Mouse (Mus musculus) limb, embryonic 14.5 days (tissue): ENCODE results near the gene Mycl. TPM values are rescaled to one million over a fixed set of nuclear protein-coding genes. Genes with fewer than 3 reads are reported as not detected.

ENCODE experiments used
- ATAC-seq: fragments of 200-750 bp; cut with Nextera tagmentation; 2 replicates; pipeline ENCODE4 v1.8.0; 2017; ENCODE audit warnings: low read depth, moderate number of reproducible peaks, moderate TSS enrichment; ENCODE audit not compliant: low FRiP score
- DNase-seq: peaks from one replicate; pipeline ENCODE4 v3.0.0-alpha.2; 2015; ENCODE audit warnings: low spot score
- H3K27ac ChIP-seq: fragments of 300-500 bp; sonication (generic); replicated peaks from 2 replicates; pipeline ENCODE4 v1.5.1; 2014; ENCODE audit warnings: low read depth, mild to moderate bottlenecking, low read length, moderate library complexity, mixed read lengths
- H3K27me3 ChIP-seq: fragments of 300-500 bp; sonication (generic); 2 replicates; pipeline ENCODE4 v1.6.1; 2014; ENCODE audit warnings: low read length, mixed read lengths; ENCODE audit not compliant: control insufficient read depth, insufficient read depth
- H3K36me3 ChIP-seq: fragments of 300-500 bp; sonication (generic); 2 replicates; pipeline ENCODE4 v1.6.1; 2014; ENCODE audit warnings: mild to moderate bottlenecking, low read length, moderate library complexity, mixed read lengths; ENCODE audit not compliant: control insufficient read depth, insufficient read depth
- H3K4me1 ChIP-seq: fragments of 300-500 bp; sonication (generic); 2 replicates; pipeline ENCODE4 v1.6.1; 2014; ENCODE audit warnings: antibody characterized with exemption, low read length, mixed read lengths; ENCODE audit not compliant: control insufficient read depth, insufficient read depth
- H3K4me2 ChIP-seq: fragments of 300-500 bp; sonication (generic); replicated peaks from 2 replicates; pipeline ENCODE4 v1.6.1; 2014; ENCODE audit warnings: low read depth, mild to moderate bottlenecking, low read length, moderate library complexity; ENCODE audit not compliant: severe bottlenecking
- H3K4me3 ChIP-seq: fragments of 300-500 bp; sonication (generic); replicated peaks from 2 replicates; pipeline ENCODE4 v1.5.1; 2014; ENCODE audit warnings: low read length
- H3K9ac ChIP-seq: fragments of 300-500 bp; sonication (generic); 2 replicates; pipeline ENCODE4 v1.6.1; 2014; ENCODE audit warnings: mild to moderate bottlenecking, low read depth, low read length, moderate library complexity; ENCODE audit not compliant: severe bottlenecking
- H3K9me3 ChIP-seq: fragments of 300-500 bp; sonication (generic); 2 replicates; pipeline ENCODE4 v1.6.1; 2016; ENCODE audit warnings: low read length; ENCODE audit not compliant: control insufficient read depth
- POLR2A ChIP-seq: fragments of 200-500 bp; IDR thresholded peaks from 2 replicates; pipeline ENCODE4 v1.8.0; 2012; ENCODE audit warnings: inconsistent platforms, mild to moderate bottlenecking, moderate library complexity, borderline replicate concordance; ENCODE audit not compliant: insufficient read depth, insufficient read length; ENCODE audit errors: extremely low read depth
- WGBS: fragments of 180-500 bp; shearing (Covaris S2); extraction: QIAGEN DNeasy Blood & Tissue Kit; methylation state at CpG from one replicate; pipeline ENCODE4 v1.1.7; 2014; 5-methylcytosine and 5-hydroxymethylcytosine counted together
- polyA plus RNA-seq, 2 experiments: library from polyadenylated mRNA; depleted of rRNA in 1 of 2; stranded (reverse) in 1 of 2; unstranded in 1 of 2; fragments of >200 nt; fragmentation: Nextera tagmentation in 1 of 2; extraction: Ambion mirVana in 1 of 2; gene quantifications; 2 replicates each; pipeline versions ENCODE4 v1.2.1 to v1.2.3; 2012 to 2014

Mycl gene
- polyA plus RNA-seq, 2 experiments: 24.6 to 39.2 TPM

- 5% methylated on average over 17 of the region's 17 CpGs for WGBS
- 0 out of 2 replicates have a peak overlapping the region, but pooled peaks have one; percentile 39 for H3K27ac ChIP-seq
- H3K36me3 ChIP-seq: peaks cover 15% of the 10 kb centered on the region; the same call in 1 of the 2 replicates
- DNase-seq (peak; percentile 91), ATAC-seq (peak; percentile 91)
- TF ChIP-seq POLR2A: peak; percentile 40; the same call in 1 of the 2 replicates
- H3K4me2 ChIP-seq: peak overlapping the region; percentile 33
- peaks cover 30% of the 10 kb centered on the region for H3K4me1 ChIP-seq
- H3K9me3 ChIP-seq: no peaks in the 10 kb centered on the region
- H3K9ac ChIP-seq: no peak overlapping the region
- H3K27me3 ChIP-seq: no peaks in the 10 kb centered on the region
- peak overlapping the region; percentile 9; the same call in 1 of the 2 replicates for H3K4me3 ChIP-seq
Measured at GRCm38 (mm10) chr4:122955412-122956136, 39.9 kb upstream of the Mycl start.

- WGBS: 88% methylated on average over 4 of the region's 6 CpGs
- H3K4me3 ChIP-seq: no peak overlapping the region
- H3K36me3 ChIP-seq: 0 out of 2 replicates have a peak, but pooled peaks cover 8% of the 10 kb centered on the region
- H3K9me3 ChIP-seq: no peaks in the 10 kb centered on the region
- TF ChIP-seq POLR2A: no peak
- H3K4me1 ChIP-seq: peaks cover 32% of the 10 kb centered on the region
- no peak overlapping the region for H3K27ac ChIP-seq
- no peak overlapping the region for H3K4me2 ChIP-seq
- no peak for DNase-seq
- H3K9ac ChIP-seq: no peak overlapping the region
- H3K27me3 ChIP-seq: no peaks in the 10 kb centered on the region
- no peak for ATAC-seq
Measured at GRCm38 (mm10) chr4:122956301-122956700, 39.2 kb upstream of the Mycl start.

GRCm38 (mm10) chr4:122958491-122959031 lies 36.9 kb upstream of the Mycl start:
- 0 out of 2 replicates have a peak overlapping the region, but pooled peaks have one; percentile 4 for H3K4me2 ChIP-seq
- H3K27me3 ChIP-seq: no peaks in the 10 kb centered on the region
- H3K4me3 ChIP-seq: no peak overlapping the region
- H3K36me3 ChIP-seq: no peaks in the 10 kb centered on the region
- 85% methylated on average over 6 of the region's 6 CpGs for WGBS
- DNase-seq (no peak), ATAC-seq (no peak)
- no peaks in the 10 kb centered on the region for H3K9me3 ChIP-seq
- H3K9ac ChIP-seq: no peak overlapping the region
- H3K27ac ChIP-seq: no peak overlapping the region
- peaks cover 40% of the 10 kb centered on the region for H3K4me1 ChIP-seq
- TF ChIP-seq POLR2A: no peak

GRCm38 (mm10) chr4:122959816-122960215 lies 35.6 kb upstream of the Mycl start:
- WGBS: 5% methylated on average over 7 of the region's 8 CpGs
- H3K36me3 ChIP-seq: no peaks in the 10 kb centered on the region
- no peak overlapping the region for H3K27ac ChIP-seq
- DNase-seq: no peak
- H3K9ac ChIP-seq: peak overlapping the region; percentile 65
- H3K4me3 ChIP-seq: peak overlapping the region; percentile 62
- ATAC-seq: no peak
- no peak for TF ChIP-seq POLR2A
- peaks cover 36% of the 10 kb centered on the region for H3K4me1 ChIP-seq
- H3K27me3 ChIP-seq: no peaks in the 10 kb centered on the region
- peak overlapping the region; percentile 99 for H3K4me2 ChIP-seq
- no peaks in the 10 kb centered on the region for H3K9me3 ChIP-seq

- peak overlapping the region; percentile 48; the same call in 1 of the 2 replicates for H3K27ac ChIP-seq
- H3K4me2 ChIP-seq: peak overlapping the region; percentile 99
- peak overlapping the region; percentile 65 for H3K9ac ChIP-seq
- TF ChIP-seq POLR2A: no peak
- peak; percentile 42 for ATAC-seq
- H3K36me3 ChIP-seq: no peaks in the 10 kb centered on the region
- no peaks in the 10 kb centered on the region for H3K27me3 ChIP-seq
- no peaks in the 10 kb centered on the region for H3K9me3 ChIP-seq
- peaks cover 30% of the 10 kb centered on the region for H3K4me1 ChIP-seq
- peak overlapping the region; percentile 62 for H3K4me3 ChIP-seq
- DNase-seq: peak; percentile 36
- under 1% methylated on average over 40 of the region's 43 CpGs for WGBS
Measured at GRCm38 (mm10) chr4:122960321-122961099, 34.9 kb upstream of the Mycl start.
